In genomic region chr10:41004044-41004689, GRCm38 (mm10) we compare ENCODE assay signal across 8 mouse cellular contexts.
DNase-seq lines count a peak whose midpoint lies in the region; ATAC-seq and TF ChIP-seq lines count a peak whose summit lies in the region.

No protein-coding gene starts in this region.

- WGBS in forebrain, embryonic 14.5 days, result 28% methylated on average over 7 of the region's 7 CpGs
- WGBS in liver, postnatal 0 days (ENCODE audit: insufficient replicate concordance), result 27% methylated on average over 7 of the region's 7 CpGs

- no peak overlapping the region for H3K9ac ChIP-seq in forebrain, embryonic 14.5 days (ENCODE audit: low read length)
- H3K9ac ChIP-seq in liver, postnatal 0 days (replicated peaks), result no peak overlapping the region

- H3K4me2 ChIP-seq in forebrain, embryonic 14.5 days (ENCODE audit: low read length), result no peak overlapping the region
- no peak overlapping the region for H3K4me2 ChIP-seq in liver, postnatal 0 days (ENCODE audit: low read depth, low read length)

- ATAC-seq in G1E (ENCODE audit: extremely low read depth, insufficient number of reproducible peaks, low FRiP score, poor library complexity, severe bottlenecking), result no peak; the same call in 1 of the 2 replicates
- peak; percentile 96 for ATAC-seq in forebrain, embryonic 14.5 days
- peak; percentile 75 to 87 for ATAC-seq in hematopoietic stem cell, adult 5-6 weeks (replicated peaks in 1 of 2; ENCODE audit: insufficient read depth in 1 of 2, low FRiP score in 2 of 2, low TSS enrichment in 1 of 2, low read depth in 1 of 2, poor library complexity in 2 of 2, severe bottlenecking in 2 of 2)
- peak; percentile 62 for ATAC-seq in liver, postnatal 0 days

- peaks cover 12% of the 10 kb centered on the region for H3K27me3 ChIP-seq in G1E (ENCODE audit: insufficient read depth, low read length)
- no peaks in the 10 kb centered on the region for H3K27me3 ChIP-seq in forebrain, embryonic 14.5 days (replicated peaks; ENCODE audit: control insufficient read depth, insufficient read depth, low read length)
- no peaks in the 10 kb centered on the region for H3K27me3 ChIP-seq in liver, postnatal 0 days (ENCODE audit: insufficient read depth, low read length)

- no peak overlapping the region for H3K4me3 ChIP-seq in G1E (ENCODE audit: low read depth, low read length)
- no peak overlapping the region for H3K4me3 ChIP-seq in forebrain, embryonic 14.5 days (ENCODE audit: low read depth, low read length)
- no peak overlapping the region for H3K4me3 ChIP-seq in liver, postnatal 0 days (ENCODE audit: low read depth, low read length)

- H3K27ac ChIP-seq in forebrain, embryonic 14.5 days (ENCODE audit: low read depth, low read length), result no peak overlapping the region
- H3K27ac ChIP-seq in liver, postnatal 0 days (ENCODE audit: low read depth), result no peak overlapping the region

- no peaks in the 10 kb centered on the region for H3K9me3 ChIP-seq in G1E (replicated peaks)
- no peaks in the 10 kb centered on the region for H3K9me3 ChIP-seq in forebrain, embryonic 14.5 days (replicated peaks; ENCODE audit: control insufficient read depth, low read length)
- no peaks in the 10 kb centered on the region for H3K9me3 ChIP-seq in liver, postnatal 0 days (ENCODE audit: low read length)

- DNase-seq in G1E (ENCODE audit: low spot score), result peak; percentile 23
- peak; percentile 65 for DNase-seq in cerebellum, adult 11 months
- DNase-seq in forebrain, embryonic 14.5 days (ENCODE audit: low spot score), result peak; percentile 97
- DNase-seq in layer of hippocampus, adult 18-20 months (ENCODE audit: low spot score in 2 of 2), result peak; percentile 49 to 83
- DNase-seq in liver, postnatal 0 days, result peak; percentile 75
- peak; percentile 59 for DNase-seq in ovary, postnatal 14 days (ENCODE audit: low spot score)
- peak; percentile 38 for DNase-seq in thymus, postnatal 25 days

- no peaks in the 10 kb centered on the region for H3K36me3 ChIP-seq in G1E (replicated peaks)
- no peaks in the 10 kb centered on the region for H3K36me3 ChIP-seq in forebrain, embryonic 14.5 days (ENCODE audit: control insufficient read depth, insufficient read depth, low read length)
- no peaks in the 10 kb centered on the region for H3K36me3 ChIP-seq in liver, postnatal 0 days (replicated peaks; ENCODE audit: insufficient read depth, low read length)

- no peak for TF ChIP-seq EP300 in liver, postnatal 0 days (IDR thresholded peaks at IDR 0.05; ENCODE audit: low read depth)

- peak; percentile 44 for TF ChIP-seq CTCF in G1E (IDR thresholded peaks at IDR 0.05; ENCODE audit: low read depth, low read length)
- peak; percentile 96 for TF ChIP-seq CTCF in liver, postnatal 0 days (IDR thresholded peaks at IDR 0.05; ENCODE audit: low read depth)

- H3K4me1 ChIP-seq in G1E (ENCODE audit: insufficient read depth, low read depth, low read length), result peaks cover 6% of the 10 kb centered on the region
- H3K4me1 ChIP-seq in forebrain, embryonic 14.5 days (ENCODE audit: control insufficient read depth, insufficient read depth, low read length), result no peaks in the 10 kb centered on the region
- H3K4me1 ChIP-seq in liver, postnatal 0 days (ENCODE audit: insufficient read depth), result peaks cover 22% of the 10 kb centered on the region

Comparison
In these comparisons a context has a peak if more than half of its experiments do, and no peak if none do; other contexts are left out.
1. DNase-seq: peak in every context shown above with its lines; median percentile 97 in forebrain, embryonic 14.5 days; 75 in liver, postnatal 0 days; 66 in layer of hippocampus, adult 18-20 months; 65 in cerebellum, adult 11 months; 59 in ovary, postnatal 14 days; 38 in thymus, postnatal 25 days; 23 in G1E.